Mouse (Mus musculus) leukemia stem cell, adult 10-12 weeks (primary cell): ENCODE measurements around the gene Fcf1. TPM values are rescaled to one million over a fixed set of nuclear protein-coding genes. Genes with fewer than 3 reads are reported as not detected.

ENCODE experiments used
- polyA plus RNA-seq: library from polyadenylated mRNA; stranded (reverse); fragments of >175 nt; gene quantifications from 2 replicates; pipeline ENCODE4 v1.2.3, GENCODE M21; 2012; ENCODE audit warnings: low replicate concordance

The Fcf1 gene
- 8.2 and 52.1 TPM in 2 replicates for polyA plus RNA-seq

DNA sequence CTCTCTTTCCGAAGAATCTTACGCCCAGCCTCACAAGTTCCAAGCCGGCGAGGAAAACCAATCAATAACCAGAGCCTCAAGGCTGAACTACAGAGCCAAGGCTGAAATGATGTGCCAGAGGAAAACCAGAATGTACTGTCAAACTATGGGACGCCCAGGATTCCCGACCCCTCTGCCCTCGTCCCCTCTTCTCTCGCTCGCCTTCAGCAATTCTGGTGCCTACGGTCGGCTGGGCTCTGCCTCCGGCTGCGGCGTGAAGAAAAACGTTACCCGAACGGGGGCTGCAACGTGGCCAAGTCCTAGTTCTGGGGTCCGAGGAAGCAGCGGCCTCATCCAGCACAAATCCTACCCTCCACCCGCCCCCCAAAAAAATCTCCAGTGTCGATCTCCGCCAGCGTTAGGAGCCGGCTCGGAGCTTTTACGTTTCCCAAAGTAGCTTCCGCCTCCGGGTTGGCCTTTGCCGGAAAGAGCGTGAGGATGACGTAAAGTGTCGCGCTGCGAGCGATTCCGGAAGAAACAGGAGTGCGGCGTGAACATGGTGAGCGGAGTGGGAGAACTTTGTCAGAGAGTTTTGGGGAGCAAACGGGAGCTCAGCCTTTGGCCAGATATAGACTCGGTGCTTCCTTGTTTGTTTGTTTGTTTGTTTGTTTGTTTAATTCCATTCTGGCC lies at the start of gene Fcf1, which contains the start of gene Arel1:
Gene Fcf1 (plus strand): TSS at position 470 of the 669 bp plus-strand sequence.
Gene Arel1 (minus strand): TSS at position 473 of the 669 bp plus-strand sequence.

DNA sequence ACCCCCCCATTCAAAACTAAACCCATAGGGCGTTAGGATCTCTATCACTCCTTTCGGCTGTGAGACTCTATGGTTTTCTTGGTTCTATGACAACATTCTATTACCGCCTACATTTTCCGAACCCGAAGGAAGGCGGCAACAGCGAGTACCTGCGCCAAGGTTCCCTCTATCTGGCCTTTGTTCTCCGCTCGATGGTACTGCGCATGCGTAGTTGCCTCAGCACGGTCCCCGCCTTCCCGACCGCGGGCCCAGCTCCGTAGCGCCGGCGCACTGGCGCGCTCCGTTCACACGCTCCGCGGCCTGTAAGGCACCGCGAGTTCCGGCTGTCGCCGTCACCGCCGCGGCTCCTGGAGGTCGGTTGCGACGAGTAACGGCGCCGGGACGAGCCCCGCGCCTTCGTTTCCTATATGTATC lies 25.4 kb downstream of the Fcf1 start, which contains the start of gene Ylpm1:
Gene Ylpm1 (plus strand): TSS at position 239 of the 414 bp plus-strand sequence.

Other genes starting within 250 kb of the Fcf1 start
- gene Npc2, start 197.7 kb upstream of the Fcf1 start, polyA plus RNA-seq: 5.7 and 183 TPM in 2 replicates
- gene Isca2, start 197.6 kb upstream of the Fcf1 start, polyA plus RNA-seq: 33.6 and 73.2 TPM in 2 replicates
- gene Ltbp2, start 94.4 kb upstream of the Fcf1 start, polyA plus RNA-seq: 2.6 and 2.8 TPM in 2 replicates
- gene Arel1, start within 50 bp of the Fcf1 start, polyA plus RNA-seq: 3.0 and 13.0 TPM in 2 replicates
- gene Ylpm1, start 25.4 kb downstream of the Fcf1 start, polyA plus RNA-seq: 30.9 and 74.8 TPM in 2 replicates
- gene Prox2, start 139.9 kb downstream of the Fcf1 start, polyA plus RNA-seq: 4.8 and 9.4 TPM in 2 replicates
- 1,237 and 1,461 TPM in 2 replicates for gene Dlst, start 139.9 kb downstream of the Fcf1 start, polyA plus RNA-seq
- 0.09 and 0.44 TPM in 2 replicates for gene Rps6kl1, start 180.4 kb downstream of the Fcf1 start, polyA plus RNA-seq
- not detected in 2 replicates for gene Pgf, start 206.9 kb downstream of the Fcf1 start, polyA plus RNA-seq
- gene Eif2b2, start 248.6 kb downstream of the Fcf1 start, polyA plus RNA-seq: 86.6 and 239 TPM in 2 replicates